Mouse (Mus musculus) midbrain, embryonic 10.5 days (tissue): ENCODE measurements around the gene Ppp1r12a. TPM values are rescaled to one million over a fixed set of nuclear protein-coding genes. Genes with fewer than 3 reads are reported as not detected.
"Not testable (repeated sequence)": the region's sequence is repeated elsewhere in the genome, so short reads cannot be mapped to it uniquely, and the experiment has no call there.

Source experiments
- DNase-seq: peaks from one replicate; pipeline ENCODE4 v3.0.0-alpha.2; 2017; ENCODE audit warnings: low spot score
- H3K27ac ChIP-seq: fragments of 300-500 bp; sonication (generic); replicated peaks from 2 replicates; pipeline ENCODE4 v1.5.1; 2016; ENCODE audit warnings: mild to moderate bottlenecking
- H3K27me3 ChIP-seq: fragments of 300-500 bp; sonication (generic); 2 replicates; pipeline ENCODE4 v1.6.1; 2016; ENCODE audit warnings: low read depth, mild to moderate bottlenecking; ENCODE audit not compliant: poor library complexity, severe bottlenecking
- H3K36me3 ChIP-seq: fragments of 300-500 bp; sonication (generic); 2 replicates; pipeline ENCODE4 v1.6.1; 2016; ENCODE audit warnings: mild to moderate bottlenecking, moderate library complexity
- H3K4me1 ChIP-seq: fragments of 300-500 bp; sonication (generic); 2 replicates; pipeline ENCODE4 v1.6.1; 2016
- H3K4me3 ChIP-seq: fragments of 300-500 bp; sonication (generic); 2 replicates; pipeline ENCODE4 v1.5.1; 2016; ENCODE audit warnings: mild to moderate bottlenecking, moderate library complexity
- H3K9me3 ChIP-seq: fragments of 300-500 bp; sonication (generic); replicated peaks from 2 replicates; pipeline ENCODE4 v1.6.1; 2016; ENCODE audit warnings: mild to moderate bottlenecking
- WGBS: fragments of 180-500 bp; shearing (Covaris S2); methylation state at CpG from one replicate; pipeline ENCODE4 v1.1.7; 2016; 5-methylcytosine and 5-hydroxymethylcytosine counted together
- polyA plus RNA-seq: library from polyadenylated mRNA; unstranded; fragments of >200 nt; fragmentation: Nextera tagmentation; extraction: Ambion mirVana; gene quantifications from 2 replicates; pipeline ENCODE4 v1.2.1, GENCODE M21; 2016

Ppp1r12a gene
- polyA plus RNA-seq, 1 experiment from 2014 or later = 70.7 TPM

GRCm38 (mm10) chr10:108251181-108251580 lies 89.2 kb downstream of the Ppp1r12a start:
- no peaks in the 10 kb centered on the region for H3K27me3 ChIP-seq
- WGBS = 93% methylated on average over 1 of the region's 2 CpGs
- DNase-seq = no peak
- H3K4me1 ChIP-seq = no peaks in the 10 kb centered on the region
- H3K36me3 ChIP-seq = peaks cover 70% of the 10 kb centered on the region
- H3K4me3 ChIP-seq = no peak overlapping the region
- H3K27ac ChIP-seq = no peak overlapping the region
- H3K9me3 ChIP-seq = no peaks in the 10 kb centered on the region

- Histone ChIP-seq H3K27ac (no peak overlapping the region), H3K27me3 (no peaks in the 10 kb centered on the region), H3K36me3 (peaks cover 75% of the 10 kb centered on the region), H3K4me1 (no peaks in the 10 kb centered on the region), H3K4me3 (no peak overlapping the region), H3K9me3 (no peaks in the 10 kb centered on the region)
- no peak for DNase-seq
- WGBS = 86% methylated on average over 7 of the region's 7 CpGs
These were observed 93.9 kb downstream of the Ppp1r12a start for GRCm38 (mm10) chr10:108255812-108256376.

- Histone ChIP-seq H3K36me3 (peaks cover 74% of the 10 kb centered on the region), H3K27me3 (no peaks in the 10 kb centered on the region), H3K9me3 (no peaks in the 10 kb centered on the region), H3K4me1 (no peaks in the 10 kb centered on the region), H3K27ac (no peak overlapping the region), H3K4me3 (no peak overlapping the region)
- DNase-seq = no peak
- 97% methylated on average over 10 of the region's 10 CpGs for WGBS
These were observed 98.9 kb downstream of the Ppp1r12a start for GRCm38 (mm10) chr10:108260931-108261330.

- H3K36me3 ChIP-seq = peaks cover 92% of the 10 kb centered on the region
- H3K4me1 ChIP-seq = no peaks in the 10 kb centered on the region
- no peak overlapping the region for H3K27ac ChIP-seq
- no peak for DNase-seq
- no peaks in the 10 kb centered on the region for H3K27me3 ChIP-seq
- H3K9me3 ChIP-seq = no peaks in the 10 kb centered on the region
- H3K4me3 ChIP-seq = no peak overlapping the region
- WGBS = 95% methylated on average over 27 of the region's 27 CpGs
These were observed 102.6 kb downstream of the Ppp1r12a start for GRCm38 (mm10) chr10:108264641-108265040.

GRCm38 (mm10) chr10:108271201-108271600 lies 109.2 kb downstream of the Ppp1r12a start:
- H3K27me3 ChIP-seq = no peaks in the 10 kb centered on the region
- no peaks in the 10 kb centered on the region; the same call in 1 of the 2 replicates for H3K4me1 ChIP-seq
- no peak overlapping the region for H3K4me3 ChIP-seq
- H3K9me3 ChIP-seq = no peaks in the 10 kb centered on the region
- no peak overlapping the region for H3K27ac ChIP-seq
- no peak for DNase-seq
- 71% methylated on average over 7 of the region's 7 CpGs for WGBS
- peaks cover 91% of the 10 kb centered on the region for H3K36me3 ChIP-seq

- Histone ChIP-seq H3K36me3 (peaks cover 71% of the 10 kb centered on the region), H3K27ac (no peak overlapping the region), H3K4me3 (no peak overlapping the region), H3K27me3 (no peaks in the 10 kb centered on the region), H3K4me1 (peaks cover 9% of the 10 kb centered on the region), H3K9me3 (no peaks in the 10 kb centered on the region)
- 67% methylated on average over 6 of the region's 6 CpGs for WGBS
- DNase-seq = no peak
These were observed 114.7 kb downstream of the Ppp1r12a start for GRCm38 (mm10) chr10:108276678-108277077.

GRCm38 (mm10) chr10:108277198-108277597 lies 115.2 kb downstream of the Ppp1r12a start:
- WGBS = 85% methylated on average over 7 of the region's 7 CpGs
- H3K4me3 ChIP-seq = no peak overlapping the region
- peaks cover 72% of the 10 kb centered on the region for H3K36me3 ChIP-seq
- no peaks in the 10 kb centered on the region for H3K9me3 ChIP-seq
- no peaks in the 10 kb centered on the region for H3K27me3 ChIP-seq
- no peak for DNase-seq
- H3K27ac ChIP-seq = no peak overlapping the region
- peaks cover 9% of the 10 kb centered on the region for H3K4me1 ChIP-seq

- WGBS = 94% methylated on average over 5 of the region's 5 CpGs
- not testable (repeated sequence) for H3K27me3 ChIP-seq, DNase-seq, H3K9me3 ChIP-seq, H3K4me1 ChIP-seq, H3K4me3 ChIP-seq, H3K27ac ChIP-seq
- peaks cover 41% of the 10 kb centered on the region for H3K36me3 ChIP-seq
These were observed 119.1 kb downstream of the Ppp1r12a start for GRCm38 (mm10) chr10:108281099-108281498.

- H3K27ac ChIP-seq = no peak overlapping the region
- DNase-seq = no peak
- H3K9me3 ChIP-seq = no peaks in the 10 kb centered on the region
- H3K4me3 ChIP-seq = no peak overlapping the region
- no peaks in the 10 kb centered on the region for H3K27me3 ChIP-seq
- WGBS = 92% methylated on average over 6 of the region's 6 CpGs
- H3K4me1 ChIP-seq = peaks cover 3% of the 10 kb centered on the region; the same call in 1 of the 2 replicates
- H3K36me3 ChIP-seq = peaks cover 36% of the 10 kb centered on the region
These were observed 120.4 kb downstream of the Ppp1r12a start for GRCm38 (mm10) chr10:108282351-108282750.

GRCm38 (mm10) chr10:108283418-108283817 lies 121.4 kb downstream of the Ppp1r12a start:
- Histone ChIP-seq H3K36me3 (peaks cover 26% of the 10 kb centered on the region), H3K4me1 (peaks cover 3% of the 10 kb centered on the region; the same call in 1 of the 2 replicates), H3K9me3 (no peaks in the 10 kb centered on the region), H3K4me3 (no peak overlapping the region), H3K27me3 (no peaks in the 10 kb centered on the region), H3K27ac (no peak overlapping the region)
- no peak for DNase-seq
- 95% methylated on average over 2 of the region's 2 CpGs for WGBS

- Histone ChIP-seq H3K4me1 (peaks cover 3% of the 10 kb centered on the region; the same call in 1 of the 2 replicates), H3K27me3 (no peaks in the 10 kb centered on the region), H3K9me3 (no peaks in the 10 kb centered on the region), H3K36me3 (peaks cover 22% of the 10 kb centered on the region), H3K4me3 (no peak overlapping the region), H3K27ac (no peak overlapping the region)
- DNase-seq = no peak
- 95% methylated on average over 4 of the region's 4 CpGs for WGBS
These were observed 121.8 kb downstream of the Ppp1r12a start for GRCm38 (mm10) chr10:108283837-108284236.

- 90% methylated on average over 4 of the region's 4 CpGs for whole genome bisulfite sequencing
- H3K4me3 ChIP-seq = no peak overlapping the region
- DNase-seq = no peak
These were observed 122.5 kb downstream of the Ppp1r12a start for GRCm38 (mm10) chr10:108284445-108284844.

GRCm38 (mm10) chr10:108284977-108285376 lies 123.0 kb downstream of the Ppp1r12a start:
- no peak for DNase-seq
- 88% methylated on average over 5 of the region's 5 CpGs for WGBS

More at GRCm38 (mm10) chr10:108284445-108284844, 122.5 kb downstream of the Ppp1r12a start:
- peaks cover 3% of the 10 kb centered on the region; the same call in 1 of the 2 replicates for H3K4me1 ChIP-seq
- H3K27ac ChIP-seq = no peak overlapping the region
- H3K36me3 ChIP-seq = peaks cover 20% of the 10 kb centered on the region
- H3K27me3 ChIP-seq = no peaks in the 10 kb centered on the region
- H3K9me3 ChIP-seq = no peaks in the 10 kb centered on the region

More at GRCm38 (mm10) chr10:108284977-108285376, 123.0 kb downstream of the Ppp1r12a start:
- Histone ChIP-seq H3K4me3 (no peak overlapping the region), H3K27me3 (no peaks in the 10 kb centered on the region), H3K4me1 (peaks cover 3% of the 10 kb centered on the region; the same call in 1 of the 2 replicates), H3K9me3 (no peaks in the 10 kb centered on the region), H3K27ac (no peak overlapping the region), H3K36me3 (peaks cover 15% of the 10 kb centered on the region)
